Mouse (Mus musculus) heart, postnatal 0 days (tissue): ENCODE measurements at regions not wholly inside any gene's neighbourhood (a gene's known extent, or its start where the extent isn't known, plus 50 kb on each side); places are given as distances from the start of the nearest gene placed in this dataset.

ENCODE experiments used
- CTCF ChIP-seq: IDR thresholded peaks from 2 replicates; pipeline ENCODE4 v1.5.1; 2016; ENCODE audit warnings: antibody characterized with exemption, control low read depth, low read depth
- EP300 ChIP-seq: IDR thresholded peaks from 2 replicates; pipeline ENCODE4 v1.6.1; 2016; ENCODE audit warnings: antibody characterized with exemption, low read depth

GRCm38 (mm10) chr15:63693561-63693960, 151.4 kb downstream of the Gsdmc2 start:
- TF ChIP-seq CTCF = no peak
- TF ChIP-seq EP300 = no peak
